Mouse (Mus musculus) fat pad, adult 2 months (tissue): ENCODE data around the gene Patj.

Experiments used
- DNase-seq: peaks from one replicate; pipeline ENCODE4 v3.0.0-alpha.2; 2011; ENCODE audit warnings: low read depth, low spot score; ENCODE audit errors: extremely low read depth

Gene Patj

GRCm38 (mm10) chr4:98444437-98445139 is 49.0 kb downstream of the Patj start:
- DNase-seq = no peak

- no peak for DNase-seq
Observed at GRCm38 (mm10) chr4:98449564-98450263, 54.1 kb downstream of the Patj start.

GRCm38 (mm10) chr4:98450308-98450707 is 54.7 kb downstream of the Patj start:
- DNase-seq = no peak

GRCm38 (mm10) chr4:98450829-98451228 is 55.2 kb downstream of the Patj start:
- no peak for DNase-seq

GRCm38 (mm10) chr4:98451259-98451658 is 55.7 kb downstream of the Patj start:
- DNase-seq = no peak

- no peak for DNase-seq
Observed at GRCm38 (mm10) chr4:98452725-98453124, 57.1 kb downstream of the Patj start.

GRCm38 (mm10) chr4:98453231-98453630 is 57.6 kb downstream of the Patj start:
- no peak for DNase-seq

GRCm38 (mm10) chr4:98455352-98455751 is 59.8 kb downstream of the Patj start:
- no peak for DNase-seq

- DNase-seq = no peak
Observed at GRCm38 (mm10) chr4:98455910-98456309, 60.3 kb downstream of the Patj start.

- no peak for DNase-seq
Observed at GRCm38 (mm10) chr4:98461804-98462341, 66.3 kb downstream of the Patj start.

- DNase-seq = no peak
Observed at GRCm38 (mm10) chr4:98465476-98465875, 69.9 kb downstream of the Patj start.

- no peak for DNase-seq
Observed at GRCm38 (mm10) chr4:98465886-98466285, 70.3 kb downstream of the Patj start.

- DNase-seq = no peak
Observed at GRCm38 (mm10) chr4:98471376-98471775, 75.8 kb downstream of the Patj start.

GRCm38 (mm10) chr4:98473491-98473890 is 77.9 kb downstream of the Patj start:
- no peak for DNase-seq

- no peak for DNase-seq
Observed at GRCm38 (mm10) chr4:98478005-98478404, 82.4 kb downstream of the Patj start.

- DNase-seq = no peak
Observed at GRCm38 (mm10) chr4:98486475-98486874, 90.9 kb downstream of the Patj start.

GRCm38 (mm10) chr4:98486901-98487300 is 91.3 kb downstream of the Patj start:
- DNase-seq = no peak

- DNase-seq = no peak
Observed at GRCm38 (mm10) chr4:98489386-98489785, 93.8 kb downstream of the Patj start.

- DNase-seq = peak; percentile 99
Observed at GRCm38 (mm10) chr4:98498341-98498740, 102.8 kb downstream of the Patj start.

GRCm38 (mm10) chr4:98500182-98500581 is 104.6 kb downstream of the Patj start:
- no peak for DNase-seq

- peak; percentile 81 for DNase-seq
Observed at GRCm38 (mm10) chr4:98500875-98501274, 105.3 kb downstream of the Patj start.

GRCm38 (mm10) chr4:98504743-98505142 is 109.2 kb downstream of the Patj start:
- no peak for DNase-seq
